Mouse (Mus musculus) megakaryocyte, embryonic 14.5 days (primary cell): ENCODE results near the gene Mgll.

ENCODE experiments used
- FLI1 ChIP-seq: IDR thresholded peaks from 2 replicates; pipeline ENCODE4 v1.6.1; 2012; ENCODE audit warnings: low read length, inconsistent platforms, mixed read lengths
- GATA1 ChIP-seq: IDR thresholded peaks from 3 replicates; pipeline ENCODE4 v1.6.1; 2012; ENCODE audit warnings: mixed read lengths, low read length, inconsistent platforms, borderline replicate concordance

- TF ChIP-seq GATA1 (no peak), FLI1 (no peak)
These were observed 125.1 kb downstream of the Mgll start for GRCm38 (mm10) chr6:88849270-88849669.
